Mouse (Mus musculus): ENCODE data around the gene Krt35.

DNA sequence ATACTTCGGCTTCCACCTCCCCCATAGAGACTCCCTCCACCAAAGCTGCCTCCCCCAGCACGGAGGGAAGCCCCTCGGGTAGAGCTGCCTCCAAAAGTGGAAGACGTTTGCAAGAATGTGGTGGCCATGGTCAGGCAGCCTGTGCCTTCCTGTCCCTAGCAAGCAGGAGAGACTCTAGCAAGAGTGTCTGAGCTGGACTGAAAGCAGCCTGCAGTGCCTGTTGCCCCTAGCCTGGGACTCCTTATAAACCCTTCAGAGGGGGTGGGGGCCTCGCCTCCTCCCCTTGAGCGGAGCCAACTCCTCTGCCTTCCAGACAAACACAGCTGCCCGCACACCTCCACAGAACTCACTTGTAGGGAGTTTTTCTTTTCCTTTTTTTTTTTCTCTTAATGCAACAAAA lies 39.7 kb upstream of the Krt35 start, which contains the start of gene Krt15:
- TF ChIP-seq CTCF (IDR thresholded peaks at IDR 0.05; ENCODE audit: borderline replicate concordance, extremely low read depth, insufficient read depth, insufficient read length): no peak
- no peak for TF ChIP-seq POLR2A (IDR thresholded peaks at IDR 0.05; ENCODE audit: borderline replicate concordance, extremely low read depth, insufficient read depth, insufficient read length, poor library complexity, severe bottlenecking)
